Mouse (Mus musculus) heart, embryonic 14.5 days (tissue): ENCODE results near the gene Nfkbia. TPM values are rescaled to one million over a fixed set of nuclear protein-coding genes. Genes with fewer than 3 reads are reported as not detected.

Source experiments
- ATAC-seq: fragments of 200-750 bp; cut with Nextera tagmentation; 2 replicates; pipeline ENCODE4 v1.8.0; 2017; ENCODE audit warnings: low read depth, moderate TSS enrichment; ENCODE audit not compliant: insufficient number of reproducible peaks, insufficient read depth, low FRiP score
- H3K27ac ChIP-seq, 2 experiments: fragments of 200-500 bp in 1 of 2; fragments of 300-500 bp in 1 of 2; sonication (generic) in 1 of 2; replicated peaks in 1 of 2; 2 replicates each; pipeline ENCODE4 v1.5.1; 2012 to 2014; ENCODE audit warnings: low read depth in 2 of 2, low read length in 2 of 2, control low read depth in 1 of 2, mild to moderate bottlenecking in 1 of 2, mixed read lengths in 1 of 2; ENCODE audit not compliant: control insufficient read depth in 1 of 2, insufficient read depth in 1 of 2
- H3K27me3 ChIP-seq: fragments of 300-500 bp; sonication (generic); 2 replicates; pipeline ENCODE4 v1.6.1; 2014; ENCODE audit warnings: mild to moderate bottlenecking, low read length, control low read depth; ENCODE audit not compliant: control insufficient read depth, insufficient read depth
- H3K36me3 ChIP-seq: fragments of 300-500 bp; sonication (generic); 2 replicates; pipeline ENCODE4 v1.6.1; 2014; ENCODE audit warnings: mild to moderate bottlenecking, control low read depth, low read length, mixed read lengths; ENCODE audit not compliant: control insufficient read depth, insufficient read depth
- H3K4me1 ChIP-seq, 2 experiments: fragments of 200-500 bp in 1 of 2; fragments of 300-500 bp in 1 of 2; sonication (generic) in 1 of 2; 2 replicates each; pipeline ENCODE4 v1.6.1; 2012 to 2014; ENCODE audit warnings: low read length in 2 of 2, control low read depth in 1 of 2, mixed read lengths in 1 of 2; ENCODE audit not compliant: control insufficient read depth in 2 of 2, insufficient read depth in 2 of 2
- H3K4me2 ChIP-seq: fragments of 300-500 bp; sonication (generic); 2 replicates; pipeline ENCODE4 v1.6.1; 2014; ENCODE audit warnings: mild to moderate bottlenecking, low read length
- H3K4me3 ChIP-seq, 2 experiments: fragments of 200-500 bp in 1 of 2; fragments of 300-500 bp in 1 of 2; sonication (generic) in 1 of 2; 2 replicates each; pipeline ENCODE4 v1.5.1; 2012 to 2014; ENCODE audit warnings: low read length in 2 of 2, mild to moderate bottlenecking in 2 of 2, control low read depth in 1 of 2, low read depth in 1 of 2, moderate library complexity in 1 of 2; ENCODE audit not compliant: control insufficient read depth in 1 of 2, insufficient read depth in 1 of 2
- H3K9ac ChIP-seq: fragments of 300-500 bp; sonication (generic); 2 replicates; pipeline ENCODE4 v1.6.1; 2014; ENCODE audit warnings: mild to moderate bottlenecking, low read length
- H3K9me3 ChIP-seq: fragments of 300-500 bp; sonication (generic); 2 replicates; pipeline ENCODE4 v1.6.1; 2016; ENCODE audit warnings: low read length, control low read depth; ENCODE audit not compliant: control insufficient read depth
- WGBS: fragments of 180-500 bp; shearing (Covaris S2); extraction: QIAGEN DNeasy Blood & Tissue Kit; methylation state at CpG from one replicate; pipeline ENCODE4 v1.1.7; 2014; 5-methylcytosine and 5-hydroxymethylcytosine counted together
- polyA plus RNA-seq: library from polyadenylated mRNA; unstranded; fragments of >200 nt; fragmentation: Nextera tagmentation; extraction: Ambion mirVana; gene quantifications from 2 replicates; pipeline ENCODE4 v1.2.1, GENCODE M21; 2014

Nfkbia gene
- polyA plus RNA-seq: 58.6 and 64.9 TPM in 2 replicates

GRCm38 (mm10) chr12:55492184-55492898 lies at the start of gene Nfkbia:
TSS of gene Nfkbia (minus strand) at chr12:55492647.
- ATAC-seq: peak; percentile 84
- H3K4me2 ChIP-seq: peak within 1 kb of the TSS; percentile 80
- WGBS: under 1% methylated on average over 51 of the region's 58 CpGs

GRCm38 (mm10) chr12:55539157-55539556 lies 46.7 kb upstream of the Nfkbia start:
- ATAC-seq: no peak
- Histone ChIP-seq H3K27me3 (peaks cover 7% of the 10 kb centered on the region; the same call in 1 of the 2 replicates), H3K27ac (no peak overlapping the region), H3K9me3 (no peaks in the 10 kb centered on the region), H3K4me1 (no peaks in the 10 kb centered on the region), H3K4me3 (no peak overlapping the region), H3K9ac (no peak overlapping the region), H3K36me3 (no peaks in the 10 kb centered on the region), H3K4me2 (no peak overlapping the region)
- 58% methylated on average over 8 of the region's 8 CpGs for WGBS

More at GRCm38 (mm10) chr12:55492184-55492898, at the start of gene Nfkbia:
- peaks cover 20 to 27% of the 10 kb centered on the region in 2 experiments for H3K4me1 ChIP-seq
- no peaks in the 10 kb centered on the region for H3K27me3 ChIP-seq
- peak within 1 kb of the TSS; percentile 71 to 95 for H3K4me3 ChIP-seq
- H3K27ac ChIP-seq: peak within 1 kb of the TSS; percentile 97 to 100
- H3K9ac ChIP-seq: peak within 1 kb of the TSS; percentile 99
- peaks cover 42% of the 10 kb centered on the region for H3K36me3 ChIP-seq
- H3K9me3 ChIP-seq: no peaks in the 10 kb centered on the region

- H3K36me3 ChIP-seq: no peaks in the 10 kb centered on the region
- H3K27me3 ChIP-seq: peaks cover 7% of the 10 kb centered on the region; the same call in 1 of the 2 replicates
- no peak overlapping the region for H3K27ac ChIP-seq
- H3K4me1 ChIP-seq: no peaks in the 10 kb centered on the region
- ATAC-seq: peak; percentile 64; the same call in 1 of the 2 replicates
- H3K4me3 ChIP-seq: no peak overlapping the region
- WGBS: 78% methylated on average over 1 of the region's 1 CpGs
- H3K9ac ChIP-seq: no peak overlapping the region
- no peak overlapping the region for H3K4me2 ChIP-seq
- no peaks in the 10 kb centered on the region for H3K9me3 ChIP-seq
Observed at GRCm38 (mm10) chr12:55538328-55538971, 46.0 kb upstream of the Nfkbia start.

- H3K36me3 ChIP-seq: no peaks in the 10 kb centered on the region
- no peak overlapping the region for H3K27ac ChIP-seq
- no peak overlapping the region for H3K4me2 ChIP-seq
- H3K4me1 ChIP-seq: no peaks in the 10 kb centered on the region
- H3K9ac ChIP-seq: no peak overlapping the region
- no peak for ATAC-seq
- no peak overlapping the region for H3K4me3 ChIP-seq
- 68% methylated on average over 7 of the region's 7 CpGs for WGBS
- no peaks in the 10 kb centered on the region for H3K9me3 ChIP-seq
- peaks cover 7% of the 10 kb centered on the region; the same call in 1 of the 2 replicates for H3K27me3 ChIP-seq
Observed at GRCm38 (mm10) chr12:55537742-55538141, 45.3 kb upstream of the Nfkbia start.

GRCm38 (mm10) chr12:55536537-55537135 lies 44.2 kb upstream of the Nfkbia start:
- Histone ChIP-seq H3K4me2 (no peak overlapping the region), H3K4me3 (no peak overlapping the region), H3K9me3 (no peaks in the 10 kb centered on the region), H3K27ac (no peak overlapping the region), H3K36me3 (no peaks in the 10 kb centered on the region), H3K27me3 (peaks cover 7% of the 10 kb centered on the region; the same call in 1 of the 2 replicates), H3K4me1 (no peaks in the 10 kb centered on the region), H3K9ac (no peak overlapping the region)
- WGBS: 8% methylated on average over 14 of the region's 14 CpGs
- no peak for ATAC-seq

- no peaks in the 10 kb centered on the region for H3K36me3 ChIP-seq
- H3K27ac ChIP-seq: no peak overlapping the region
- no peak overlapping the region for H3K9ac ChIP-seq
- H3K4me3 ChIP-seq: no peak overlapping the region
- H3K4me1 ChIP-seq: no peaks in the 10 kb centered on the region
- WGBS: 60% methylated on average over 15 of the region's 15 CpGs
- no peak for ATAC-seq
- H3K4me2 ChIP-seq: no peak overlapping the region
- no peaks in the 10 kb centered on the region for H3K27me3 ChIP-seq
- H3K9me3 ChIP-seq: no peaks in the 10 kb centered on the region
Observed at GRCm38 (mm10) chr12:55526983-55527752, 34.7 kb upstream of the Nfkbia start.

GRCm38 (mm10) chr12:55518061-55518738 lies 25.8 kb upstream of the Nfkbia start:
- Histone ChIP-seq H3K27ac (no peak overlapping the region), H3K4me3 (no peak overlapping the region), H3K27me3 (no peaks in the 10 kb centered on the region), H3K4me1 (0 out of 4 replicates have a peak, but pooled peaks cover 0 to 2% of the 10 kb centered on the region in 2 experiments), H3K36me3 (no peaks in the 10 kb centered on the region), H3K9ac (no peak overlapping the region), H3K4me2 (no peak overlapping the region), H3K9me3 (no peaks in the 10 kb centered on the region)
- ATAC-seq: no peak
- WGBS: 47% methylated on average over 15 of the region's 15 CpGs
